In genomic region chr11:85804048-85804447, GRCm38 (mm10) we compare ENCODE assay signal across 16 mouse cellular contexts. TPM values are rescaled to one million over a fixed set of nuclear protein-coding genes. Genes with fewer than 3 reads are reported as not detected.
DNase-seq lines count a peak whose midpoint lies in the region; ATAC-seq lines count a peak whose summit lies in the region.
"Had no signal": no experiment of that assay in that cellular context is flagged by ENCODE, and none has a peak within 500 bp of the region (broad histone marks: within the 10 kb centered on the region; RNA-seq: fewer than 3 reads in every experiment).

No protein-coding gene starts in this region.

- no peaks in the 10 kb centered on the region for H3K36me3 ChIP-seq in intestine, embryonic 15.5 days
- H3K36me3 ChIP-seq: limb, embryonic 12.5 days had no signal

- peak; percentile 26 to 27 for DNase-seq in heart, adult 18-20 months
- DNase-seq in heart, postnatal 14 days: no peak
- peak; percentile 68 for DNase-seq in c-Kit-positive CD71-positive TER-119-negative erythroid progenitor cells, embryonic 14.5 days (ENCODE audit: low read depth)
- DNase-seq in retina, embryonic 14.5 days (ENCODE audit: low spot score): no peak
- no peak for DNase-seq in adrenal gland, postnatal 14 days
- no peak for DNase-seq in natural killer cell, adult 2 months (ENCODE audit: low spot score in 2 of 2)
- DNase-seq: gastrocnemius, postnatal 10 days had no signal

- H3K4me2 ChIP-seq in intestine, embryonic 15.5 days (replicated peaks): no peak overlapping the region
- H3K4me2 ChIP-seq: forebrain, embryonic 13.5 days; limb, embryonic 12.5 days had no signal

- 52% methylated on average over 5 of the region's 5 CpGs for WGBS in intestine, embryonic 15.5 days

- no peaks in the 10 kb centered on the region for H3K9me3 ChIP-seq in intestine, embryonic 15.5 days
- H3K9me3 ChIP-seq: forebrain, embryonic 13.5 days; limb, embryonic 12.5 days; megakaryocyte, embryonic 14.5 days had no signal

- H3K27ac ChIP-seq in intestine, embryonic 15.5 days: no peak overlapping the region
- H3K27ac ChIP-seq: forebrain, embryonic 13.5 days; limb, embryonic 12.5 days had no signal

- no peak overlapping the region for H3K9ac ChIP-seq in intestine, embryonic 15.5 days
- H3K9ac ChIP-seq: forebrain, embryonic 13.5 days; limb, embryonic 12.5 days had no signal

- intact Hi-C loops in heart, postnatal 14 days (cut with DNase I): no loop called here

- peak; percentile 72 for ATAC-seq in intestine, embryonic 15.5 days
- ATAC-seq in megakaryocyte progenitor cell, adult 5-6 weeks (replicated peaks; ENCODE audit: poor library complexity): peak; percentile 93
- ATAC-seq: forebrain, embryonic 13.5 days had no signal

- H3K4me1 ChIP-seq in intestine, embryonic 15.5 days (replicated peaks): 0 out of 2 replicates have a peak, but pooled peaks cover 3% of the 10 kb centered on the region
- H3K4me1 ChIP-seq: forebrain, embryonic 13.5 days had no signal

- H3K27me3 ChIP-seq in intestine, embryonic 15.5 days (replicated peaks): peaks cover 4% of the 10 kb centered on the region; the same call in 1 of the 2 replicates
- H3K27me3 ChIP-seq: forebrain, embryonic 13.5 days had no signal

- no peak overlapping the region for H3K4me3 ChIP-seq in intestine, embryonic 15.5 days (replicated peaks)
- H3K4me3 ChIP-seq: forebrain, embryonic 13.5 days; limb, embryonic 12.5 days; megakaryocyte, embryonic 14.5 days had no signal

RNA-seq across cellular contexts. Expression of gene Tbx2, which starts 28.3 kb away (rescaled TPM):
- 1 to 10 TPM; 3.9 to 4.9 TPM for total RNA-seq in heart, adult 18-20 months (2021)
- total RNA-seq in heart, postnatal 14 days (2021): 10 to 100 TPM; 11.8 to 14.5 TPM
- 4.9 and 5.6 TPM in 2 replicates for polyA plus RNA-seq in intestine, embryonic 15.5 days (2015; fragmentation: Nextera tagmentation; extraction: Ambion mirVana)
- 0.10 TPM in 1 of 2 replicates, not detected in the other for total RNA-seq in megakaryocyte progenitor cell, adult 5-6 weeks (2015)
- not detected in 2 replicates for total RNA-seq in megakaryocyte progenitor cell, adult 5-6 weeks (2017)
- 26.3 and 28.3 TPM in 2 replicates for total RNA-seq in adrenal gland, postnatal 14 days (2021)

RNA-seq across cellular contexts. Expression of gene Gm11444, which starts 46.1 kb away (rescaled TPM):
- total RNA-seq in heart, adult 18-20 months (2021): not detected
- not detected for total RNA-seq in heart, postnatal 14 days (2021)
- polyA plus RNA-seq in intestine, embryonic 15.5 days (2015; fragmentation: Nextera tagmentation; extraction: Ambion mirVana): not detected in 2 replicates
- not detected in 2 replicates for total RNA-seq in megakaryocyte progenitor cell, adult 5-6 weeks (2015)
- not detected in 2 replicates for total RNA-seq in megakaryocyte progenitor cell, adult 5-6 weeks (2017)
- total RNA-seq in adrenal gland, postnatal 14 days (2021): not detected in 2 replicates
- total RNA-seq: ES-E14; gastrocnemius, postnatal 10 days; layer of hippocampus, adult 18-20 months had no signal
- polyA plus RNA-seq: forebrain, embryonic 13.5 days; intestine, embryonic 14.5 days; limb, embryonic 12.5 days; neural tube, embryonic 11.5 days had no signal

Comparison
In these comparisons a context has a peak if more than half of its experiments do, and no peak if none do; other contexts are left out.
1. DNase-seq: peak in heart, adult 18-20 months (2 of 2) and c-Kit-positive CD71-positive TER-119-negative erythroid progenitor cells, embryonic 14.5 days (single experiment); none in heart, postnatal 14 days (0 of 2), retina, embryonic 14.5 days (single experiment), adrenal gland, postnatal 14 days (single experiment) and natural killer cell, adult 2 months (0 of 2).
2. RNA of gene Tbx2, which starts 28.3 kb away (total RNA-seq): 26.3 to 28.3 TPM in adrenal gland, postnatal 14 days, 11.8 to 14.5 TPM in heart, postnatal 14 days and 3.9 to 4.9 TPM in heart, adult 18-20 months; 0.10 TPM in megakaryocyte progenitor cell, adult 5-6 weeks; every median in the first group is over 4 times any median in the second.